Mouse (Mus musculus) liver, postnatal 0 days (tissue): ENCODE data around the gene Usp5. TPM values are rescaled to one million over a fixed set of nuclear protein-coding genes. Genes with fewer than 3 reads are reported as not detected.
A peak's percentile ranks its signal among the peaks of the same experiment; 100 is the strongest.

ENCODE experiments used
- ATAC-seq: fragments of 200-750 bp; cut with Nextera tagmentation; 2 replicates; pipeline ENCODE4 v1.8.0; 2017; ENCODE audit warnings: mild to moderate bottlenecking, moderate library complexity
- DNase-seq: peaks from one replicate; pipeline ENCODE4 v3.0.0-alpha.2; 2016
- H3K27ac ChIP-seq: fragments of 300-500 bp; sonication (generic); 2 replicates; pipeline ENCODE4 v1.5.1; 2014; ENCODE audit warnings: antibody characterized with exemption, moderate library complexity, mild to moderate bottlenecking, low read depth
- H3K27me3 ChIP-seq: fragments of 300-500 bp; sonication (generic); 2 replicates; pipeline ENCODE4 v1.6.1; 2014; ENCODE audit warnings: low read length, control low read depth, mixed read lengths; ENCODE audit not compliant: insufficient read depth
- H3K36me3 ChIP-seq: fragments of 300-500 bp; sonication (generic); replicated peaks from 2 replicates; pipeline ENCODE4 v1.6.1; 2014; ENCODE audit warnings: mild to moderate bottlenecking, control low read depth, low read length, moderate library complexity, mixed read lengths; ENCODE audit not compliant: insufficient read depth
- H3K4me1 ChIP-seq: fragments of 300-500 bp; sonication (generic); 2 replicates; pipeline ENCODE4 v1.6.1; 2014; ENCODE audit warnings: antibody characterized with exemption, mild to moderate bottlenecking, control low read depth; ENCODE audit not compliant: insufficient read depth
- H3K4me2 ChIP-seq: fragments of 300-500 bp; sonication (generic); 2 replicates; pipeline ENCODE4 v1.6.1; 2014; ENCODE audit warnings: low read depth, mild to moderate bottlenecking, low read length, moderate library complexity, mixed read lengths
- H3K4me3 ChIP-seq: fragments of 300-500 bp; sonication (generic); 2 replicates; pipeline ENCODE4 v1.5.1; 2014; ENCODE audit warnings: low read depth, low read length
- H3K9ac ChIP-seq: fragments of 300-500 bp; sonication (generic); replicated peaks from 2 replicates; pipeline ENCODE4 v1.6.1; 2014; ENCODE audit warnings: mild to moderate bottlenecking, moderate library complexity
- H3K9me3 ChIP-seq: fragments of 300-500 bp; sonication (generic); 2 replicates; pipeline ENCODE4 v1.6.1; 2016; ENCODE audit warnings: mild to moderate bottlenecking, control low read depth, low read length, mixed read lengths
- CTCF ChIP-seq: sonication (generic); IDR thresholded peaks from 2 replicates; pipeline ENCODE4 v1.5.1; 2016; ENCODE audit warnings: antibody characterized with exemption, low read depth
- EP300 ChIP-seq: IDR thresholded peaks from 2 replicates; pipeline ENCODE4 v1.6.1; 2016; ENCODE audit warnings: antibody characterized with exemption, low read depth, mild to moderate bottlenecking
- WGBS: fragments of 180-500 bp; shearing (Covaris S2); extraction: QIAGEN DNeasy Blood & Tissue Kit; methylation state at CpG from one replicate; pipeline ENCODE4 v1.1.7; 2014; ENCODE audit not compliant: insufficient replicate concordance; 5-methylcytosine and 5-hydroxymethylcytosine counted together
- polyA plus RNA-seq: library from polyadenylated mRNA; unstranded; fragments of >200 nt; fragmentation: Nextera tagmentation; extraction: Ambion mirVana; gene quantifications from 2 replicates; pipeline ENCODE4 v1.2.1, GENCODE M21; 2015

The Usp5 gene
- polyA plus RNA-seq, 1 experiment from 2014 or later, result 36.6 TPM

DNA sequence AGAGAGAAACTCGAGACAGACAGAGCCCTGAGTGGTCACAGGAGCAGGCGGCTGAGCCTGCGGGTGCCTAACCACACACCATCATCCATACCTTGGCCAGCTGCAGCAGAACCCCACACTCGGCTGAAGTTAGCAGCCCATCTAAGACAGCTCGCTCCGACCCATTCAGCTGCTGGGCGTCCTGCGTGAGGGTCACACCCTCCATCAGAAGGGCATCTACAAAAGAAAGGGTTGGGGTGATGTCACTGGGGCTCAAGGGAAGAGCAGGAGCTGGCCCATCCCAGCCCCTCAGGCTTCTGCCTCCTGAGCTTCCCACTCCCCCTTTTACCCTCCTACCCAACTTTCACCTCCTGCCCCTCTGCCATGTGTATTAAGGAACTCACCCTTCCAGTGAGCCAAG, 21.3 kb upstream of the Usp5 start:
- no peak overlapping the region for H3K4me2 ChIP-seq
- ATAC-seq (no peak), DNase-seq (no peak)
- TF ChIP-seq EP300, result no peak
- TF ChIP-seq CTCF, result no peak
- H3K9ac ChIP-seq, result no peak overlapping the region
- H3K9me3 ChIP-seq, result no peaks in the 10 kb centered on the region
- H3K36me3 ChIP-seq, result no peaks in the 10 kb centered on the region
- no peak overlapping the region for H3K4me3 ChIP-seq
- peaks cover 6% of the 10 kb centered on the region; the same call in 1 of the 2 replicates for H3K27me3 ChIP-seq
- no peak overlapping the region for H3K27ac ChIP-seq
- WGBS, result 63% methylated on average over 8 of the region's 8 CpGs
- H3K4me1 ChIP-seq, result no peaks in the 10 kb centered on the region

DNA sequence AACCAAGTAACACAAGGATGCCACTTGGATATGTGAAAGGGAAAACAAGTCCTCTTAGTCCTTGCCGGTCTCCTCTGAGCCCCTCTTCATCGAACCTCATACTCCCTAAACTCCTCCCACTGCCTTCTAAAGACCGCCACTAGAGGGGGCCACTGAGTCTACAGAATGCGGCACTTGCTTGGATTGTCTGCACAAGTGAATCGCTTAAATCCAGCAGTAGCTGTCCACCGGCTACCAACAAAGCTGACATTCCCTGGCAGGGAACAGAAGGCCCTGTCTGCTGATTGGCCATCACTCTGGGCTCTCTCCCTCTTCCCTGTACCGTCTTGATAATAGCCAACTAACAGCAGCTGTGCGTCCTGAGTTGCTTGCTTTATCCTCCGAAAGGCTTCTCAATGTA, 18.0 kb upstream of the Usp5 start:
- ATAC-seq (peak; percentile 62; the same call in 1 of the 2 replicates), DNase-seq (peak; percentile 91)
- TF ChIP-seq CTCF (peak; percentile 98), EP300 (no peak)
- Histone ChIP-seq H3K9ac (no peak overlapping the region), H3K4me3 (no peak overlapping the region), H3K4me2 (no peak overlapping the region), H3K4me1 (no peaks in the 10 kb centered on the region), H3K9me3 (no peaks in the 10 kb centered on the region), H3K36me3 (no peaks in the 10 kb centered on the region), H3K27me3 (no peaks in the 10 kb centered on the region; the same call in 1 of the 2 replicates), H3K27ac (no peak overlapping the region)
- 17% methylated on average over 9 of the region's 9 CpGs for WGBS

DNA sequence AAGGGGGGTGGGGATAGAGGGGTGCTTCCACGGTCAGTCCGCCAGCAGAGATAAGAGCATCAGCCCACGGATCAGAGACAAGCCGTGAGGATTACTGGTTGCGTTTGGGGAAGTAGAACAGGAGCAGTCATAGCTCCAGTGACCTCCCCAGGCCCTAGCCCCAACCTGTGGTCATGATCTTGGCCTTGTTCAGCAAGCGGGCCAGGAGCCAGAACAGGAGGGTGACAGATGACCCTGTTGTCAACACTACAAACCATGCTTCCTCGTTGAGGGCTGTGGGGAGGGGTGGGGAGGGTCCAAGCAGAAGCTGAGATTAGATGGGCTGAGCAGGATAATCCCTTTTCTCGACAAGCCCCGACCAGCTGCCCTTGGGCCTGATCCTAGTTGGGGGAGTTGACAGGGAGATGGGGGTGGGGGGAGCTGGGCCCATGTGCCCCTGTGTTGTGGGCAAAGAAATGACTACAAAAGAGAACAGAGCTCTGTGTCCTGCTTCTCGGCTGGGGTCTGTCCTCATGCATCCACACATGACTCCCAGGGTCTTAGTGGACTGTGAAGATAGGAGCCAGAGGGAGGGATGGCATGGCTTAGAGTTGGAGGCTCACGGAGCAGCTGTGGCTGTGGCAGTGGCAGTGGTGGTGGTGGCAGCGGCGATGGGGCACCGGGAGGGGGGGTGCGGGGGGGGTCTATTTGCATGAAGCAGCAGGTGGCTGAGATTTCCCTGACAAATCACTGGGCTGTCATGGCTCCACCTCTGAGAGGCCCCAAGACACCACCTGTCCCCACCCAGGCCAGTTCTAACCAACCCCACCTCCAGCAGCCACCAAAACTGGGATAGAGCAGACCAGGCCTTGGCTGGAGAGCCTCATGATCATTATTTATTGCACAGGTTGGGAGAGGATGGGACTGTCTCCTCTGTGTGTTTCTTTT, 11.2 kb upstream of the Usp5 start, which contains the start of gene Gnb3:
Gnb3 (minus strand) TSS at position 35 of the 927 bp plus-strand sequence.
- Histone ChIP-seq H3K9me3 (no peaks in the 10 kb centered on the region), H3K36me3 (no peaks in the 10 kb centered on the region), H3K9ac (no peak within 1 kb of the TSS), H3K27ac (no peak within 1 kb of the TSS), H3K27me3 (no peaks in the 10 kb centered on the region), H3K4me2 (no peak within 1 kb of the TSS), H3K4me3 (no peak within 1 kb of the TSS), H3K4me1 (no peaks in the 10 kb centered on the region)
- DNase-seq (no peak), ATAC-seq (no peak)
- TF ChIP-seq EP300, result no peak
- no peak for TF ChIP-seq CTCF
- WGBS, result 33% methylated on average over 15 of the region's 15 CpGs

DNA sequence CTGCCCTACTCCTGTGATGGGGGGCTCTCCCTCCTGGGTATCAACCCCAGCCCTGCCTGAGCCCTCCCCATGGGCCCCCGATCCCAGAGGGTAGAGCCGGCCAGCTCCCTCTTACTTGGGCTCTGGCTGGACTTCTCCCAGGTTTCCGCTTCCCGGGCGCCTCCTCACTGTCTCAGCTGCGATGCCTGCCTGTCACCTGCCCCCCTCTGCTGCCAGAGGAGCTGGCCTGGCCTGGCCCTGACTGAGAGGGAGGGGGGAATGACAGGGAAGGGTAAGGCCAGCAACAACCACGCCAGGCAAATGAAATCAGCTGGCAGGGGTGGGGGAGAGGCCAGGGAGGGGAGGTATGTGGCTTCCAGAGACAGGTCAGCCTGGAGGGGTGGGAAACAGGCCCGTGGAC, 10.5 kb upstream of the Usp5 start:
- Histone ChIP-seq H3K4me3 (no peak overlapping the region), H3K9ac (no peak overlapping the region), H3K27ac (no peak overlapping the region), H3K9me3 (no peaks in the 10 kb centered on the region), H3K27me3 (no peaks in the 10 kb centered on the region), H3K4me1 (no peaks in the 10 kb centered on the region), H3K4me2 (no peak overlapping the region), H3K36me3 (no peaks in the 10 kb centered on the region)
- no peak for TF ChIP-seq CTCF
- TF ChIP-seq EP300, result no peak
- 31% methylated on average over 8 of the region's 8 CpGs for WGBS
- no peak for DNase-seq
- ATAC-seq, result no peak

DNA sequence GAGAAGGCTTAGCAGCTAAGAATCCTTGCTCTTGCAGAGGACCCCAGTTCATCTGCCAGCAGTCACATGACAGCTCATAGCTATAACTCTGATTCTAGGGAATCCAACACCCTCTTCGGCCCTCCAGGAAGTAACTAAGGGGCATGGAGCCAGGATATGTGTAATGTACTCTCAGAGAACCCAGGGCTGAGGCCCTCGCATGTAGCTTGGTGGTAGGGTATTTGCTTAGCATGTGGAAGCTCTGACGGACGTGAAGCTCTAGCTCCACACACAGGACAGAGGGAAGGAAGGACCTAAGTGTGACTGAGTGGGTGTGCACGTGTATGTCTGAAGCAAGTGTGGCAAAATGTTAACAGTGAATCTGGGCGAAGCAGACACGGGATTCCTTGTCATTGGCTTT, 7.1 kb upstream of the Usp5 start:
- no peaks in the 10 kb centered on the region for H3K9me3 ChIP-seq
- H3K4me1 ChIP-seq, result no peaks in the 10 kb centered on the region
- H3K4me3 ChIP-seq, result no peak overlapping the region
- ATAC-seq (no peak), DNase-seq (no peak)
- no peak overlapping the region for H3K27ac ChIP-seq
- 74% methylated on average over 7 of the region's 7 CpGs for WGBS
- no peaks in the 10 kb centered on the region for H3K27me3 ChIP-seq
- H3K36me3 ChIP-seq, result peaks cover 30% of the 10 kb centered on the region
- H3K9ac ChIP-seq, result no peak overlapping the region
- TF ChIP-seq EP300 (no peak), CTCF (no peak)
- H3K4me2 ChIP-seq, result no peak overlapping the region

DNA sequence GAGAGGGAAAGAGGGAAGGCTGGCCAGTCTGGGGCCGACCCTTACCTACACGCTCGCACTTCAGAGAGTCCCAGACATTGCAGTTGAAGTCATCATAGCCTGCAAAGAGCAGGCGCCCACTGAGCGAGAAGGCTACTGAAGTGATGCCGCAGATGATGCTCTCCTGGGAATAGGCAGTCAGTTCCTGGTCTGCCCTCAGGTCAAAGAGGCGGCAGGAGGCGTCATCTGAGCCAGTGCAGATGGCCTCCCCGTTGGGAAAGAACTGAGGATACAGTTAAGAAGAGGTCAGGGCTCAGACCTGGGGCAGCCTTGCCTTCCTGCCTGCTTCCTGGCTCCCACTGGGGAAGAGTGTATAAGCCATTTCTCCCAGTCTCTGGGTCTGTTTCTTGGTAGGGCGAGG, 6.2 kb upstream of the Usp5 start:
- H3K27me3 ChIP-seq, result no peaks in the 10 kb centered on the region
- DNase-seq (no peak), ATAC-seq (no peak)
- no peak overlapping the region for H3K9ac ChIP-seq
- TF ChIP-seq CTCF (no peak), EP300 (no peak)
- no peak overlapping the region for H3K4me2 ChIP-seq
- H3K4me1 ChIP-seq, result peaks cover 1% of the 10 kb centered on the region
- no peak overlapping the region for H3K4me3 ChIP-seq
- no peaks in the 10 kb centered on the region for H3K9me3 ChIP-seq
- 81% methylated on average over 10 of the region's 10 CpGs for WGBS
- H3K36me3 ChIP-seq, result peaks cover 31% of the 10 kb centered on the region
- H3K27ac ChIP-seq, result no peak overlapping the region
